Mouse (Mus musculus) forebrain, embryonic 12.5 days (tissue): ENCODE results near the gene Mfsd4b1. TPM values are rescaled to one million over a fixed set of nuclear protein-coding genes. Genes with fewer than 3 reads are reported as not detected.

Experiments used
- ATAC-seq: fragments of 200-750 bp; cut with Nextera tagmentation; 2 replicates; pipeline ENCODE4 v1.8.0; 2017; ENCODE audit warnings: moderate TSS enrichment; ENCODE audit not compliant: low FRiP score
- H3K27ac ChIP-seq: fragments of 300-500 bp; sonication (generic); 2 replicates; pipeline ENCODE4 v1.5.1; 2016; ENCODE audit warnings: mild to moderate bottlenecking
- H3K27me3 ChIP-seq: fragments of 300-500 bp; sonication (generic); 2 replicates; pipeline ENCODE4 v1.6.1; 2016; ENCODE audit warnings: mild to moderate bottlenecking
- H3K36me3 ChIP-seq: fragments of 300-500 bp; sonication (generic); replicated peaks from 2 replicates; pipeline ENCODE4 v1.6.1; 2016; ENCODE audit warnings: mild to moderate bottlenecking
- H3K4me1 ChIP-seq: fragments of 300-500 bp; sonication (generic); 2 replicates; pipeline ENCODE4 v1.6.1; 2016
- H3K4me2 ChIP-seq: fragments of 300-500 bp; sonication (generic); 2 replicates; pipeline ENCODE4 v1.6.1; 2016; ENCODE audit warnings: mild to moderate bottlenecking, moderate library complexity
- H3K4me3 ChIP-seq: fragments of 300-500 bp; sonication (generic); replicated peaks from 2 replicates; pipeline ENCODE4 v1.5.1; 2016; ENCODE audit warnings: mild to moderate bottlenecking
- H3K9ac ChIP-seq: fragments of 300-500 bp; sonication (generic); 2 replicates; pipeline ENCODE4 v1.6.1; 2016; ENCODE audit warnings: mild to moderate bottlenecking
- H3K9me3 ChIP-seq: fragments of 300-500 bp; sonication (generic); 2 replicates; pipeline ENCODE4 v1.6.1; 2016
- WGBS: fragments of 180-500 bp; shearing (Covaris S2); methylation state at CpG from one replicate; pipeline ENCODE4 v1.1.7; 2016; 5-methylcytosine and 5-hydroxymethylcytosine counted together
- polyA plus RNA-seq: library from polyadenylated mRNA; unstranded; fragments of >200 nt; fragmentation: Nextera tagmentation; extraction: Ambion mirVana; gene quantifications from 2 replicates; pipeline ENCODE4 v1.2.1, GENCODE M21; 2016

Mfsd4b1 gene
- polyA plus RNA-seq = 0.15 TPM in 1 of 2 replicates, not detected in the other

- 0 out of 2 replicates have a peak, but pooled peaks cover 3% of the 10 kb centered on the region for H3K27me3 ChIP-seq
- peak within 1 kb of the TSS; percentile 71 for H3K4me3 ChIP-seq
- H3K27ac ChIP-seq = peak within 1 kb of the TSS; percentile 69
- 1% methylated on average over 46 of the region's 46 CpGs for WGBS
- ATAC-seq = peak; percentile 96
- H3K36me3 ChIP-seq = no peaks in the 10 kb centered on the region
- H3K9ac ChIP-seq = peak within 1 kb of the TSS; percentile 72
- peak within 1 kb of the TSS; percentile 92 for H3K4me2 ChIP-seq
- H3K4me1 ChIP-seq = peaks cover 11% of the 10 kb centered on the region
- H3K9me3 ChIP-seq = no peaks in the 10 kb centered on the region
Observed at GRCm38 (mm10) chr10:40024554-40025428, at the start of gene Mfsd4b1. Gene Mfsd4b1, minus strand, starts transcription at chr10:40025268.

DNA sequence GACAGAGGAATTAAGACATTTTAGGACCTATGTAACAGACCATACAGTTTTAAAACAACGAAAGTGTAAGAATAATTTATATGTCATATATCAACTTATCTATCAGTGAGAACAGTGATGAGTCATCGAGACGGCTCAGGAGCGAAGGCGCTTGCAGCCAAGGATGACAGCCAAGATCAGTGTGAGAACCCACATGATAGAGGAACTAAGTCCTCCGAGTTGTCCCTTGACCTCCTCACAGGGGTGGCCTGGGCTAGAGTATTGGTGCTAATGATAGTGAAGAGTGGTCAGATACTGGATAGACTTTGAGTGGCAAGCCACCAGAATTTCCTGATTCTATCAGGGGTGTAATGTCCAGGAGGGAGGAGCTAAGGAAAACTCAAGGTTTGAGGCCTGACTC, 48.5 kb upstream of the Mfsd4b1 start:
- H3K4me1 ChIP-seq = no peaks in the 10 kb centered on the region
- H3K9me3 ChIP-seq = no peaks in the 10 kb centered on the region
- H3K9ac ChIP-seq = no peak overlapping the region
- H3K4me3 ChIP-seq = no peak overlapping the region
- no peak overlapping the region for H3K4me2 ChIP-seq
- H3K27me3 ChIP-seq = no peaks in the 10 kb centered on the region
- WGBS = 94% methylated on average over 6 of the region's 6 CpGs
- H3K27ac ChIP-seq = no peak overlapping the region
- ATAC-seq = no peak
- no peaks in the 10 kb centered on the region for H3K36me3 ChIP-seq

- no peaks in the 10 kb centered on the region for H3K36me3 ChIP-seq
- 75% methylated on average over 9 of the region's 9 CpGs for WGBS
- H3K4me1 ChIP-seq = no peaks in the 10 kb centered on the region
- no peak overlapping the region for H3K27ac ChIP-seq
- no peaks in the 10 kb centered on the region for H3K27me3 ChIP-seq
- no peak overlapping the region for H3K9ac ChIP-seq
- no peak overlapping the region for H3K4me2 ChIP-seq
- ATAC-seq = no peak
- no peak overlapping the region for H3K4me3 ChIP-seq
- no peaks in the 10 kb centered on the region for H3K9me3 ChIP-seq
Observed at GRCm38 (mm10) chr10:40070684-40071083, 45.6 kb upstream of the Mfsd4b1 start.

DNA sequence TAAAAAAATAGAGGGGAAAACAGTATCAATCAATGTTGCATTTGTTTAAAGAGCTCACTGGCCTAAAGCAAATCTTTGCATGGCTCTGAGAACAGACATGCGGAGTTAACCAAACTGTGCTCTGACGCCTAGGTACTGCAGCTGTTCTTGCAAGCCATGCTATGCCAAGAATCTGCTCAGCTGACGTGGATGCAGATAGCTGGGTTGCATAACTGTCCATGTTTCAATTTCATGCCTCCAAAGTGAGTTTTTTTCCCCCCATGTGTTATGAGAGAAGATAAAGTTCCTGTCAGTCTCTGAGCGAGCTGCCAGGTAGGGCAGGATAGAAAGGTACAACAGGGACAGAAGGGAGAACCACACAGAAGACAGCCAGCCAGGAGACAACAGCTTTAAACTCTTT, 44.2 kb upstream of the Mfsd4b1 start:
- Histone ChIP-seq H3K36me3 (no peaks in the 10 kb centered on the region), H3K9me3 (no peaks in the 10 kb centered on the region), H3K27ac (no peak overlapping the region), H3K4me1 (peaks cover 4% of the 10 kb centered on the region; the same call in 1 of the 2 replicates), H3K9ac (no peak overlapping the region), H3K27me3 (no peaks in the 10 kb centered on the region), H3K4me2 (no peak overlapping the region), H3K4me3 (no peak overlapping the region)
- ATAC-seq = no peak
- 65% methylated on average over 4 of the region's 4 CpGs for WGBS

DNA sequence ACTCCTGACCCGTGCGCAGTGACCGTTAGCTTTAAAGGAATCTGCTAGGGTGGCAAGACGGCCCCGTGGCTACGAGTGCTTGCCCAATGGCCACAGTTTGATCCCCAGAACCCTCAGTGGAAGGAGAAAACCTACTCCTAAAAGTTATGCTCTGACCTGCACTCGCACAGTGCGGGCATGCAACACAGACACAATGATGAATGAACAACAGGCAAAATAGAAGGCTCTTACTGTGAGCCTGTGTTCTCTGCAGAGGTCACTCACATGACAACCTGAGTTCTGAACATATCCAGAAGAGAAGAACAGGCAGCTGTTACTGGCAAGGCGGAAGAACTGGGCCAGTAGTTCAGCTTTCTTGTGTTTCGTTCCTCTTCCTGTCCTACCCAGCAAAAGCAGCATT, 43.5 kb upstream of the Mfsd4b1 start:
- Histone ChIP-seq H3K27ac (no peak overlapping the region), H3K36me3 (no peaks in the 10 kb centered on the region), H3K4me2 (no peak overlapping the region), H3K27me3 (no peaks in the 10 kb centered on the region), H3K9ac (no peak overlapping the region), H3K4me3 (no peak overlapping the region), H3K9me3 (no peaks in the 10 kb centered on the region), H3K4me1 (peaks cover 4% of the 10 kb centered on the region; the same call in 1 of the 2 replicates)
- ATAC-seq = no peak
- 85% methylated on average over 10 of the region's 10 CpGs for WGBS

DNA sequence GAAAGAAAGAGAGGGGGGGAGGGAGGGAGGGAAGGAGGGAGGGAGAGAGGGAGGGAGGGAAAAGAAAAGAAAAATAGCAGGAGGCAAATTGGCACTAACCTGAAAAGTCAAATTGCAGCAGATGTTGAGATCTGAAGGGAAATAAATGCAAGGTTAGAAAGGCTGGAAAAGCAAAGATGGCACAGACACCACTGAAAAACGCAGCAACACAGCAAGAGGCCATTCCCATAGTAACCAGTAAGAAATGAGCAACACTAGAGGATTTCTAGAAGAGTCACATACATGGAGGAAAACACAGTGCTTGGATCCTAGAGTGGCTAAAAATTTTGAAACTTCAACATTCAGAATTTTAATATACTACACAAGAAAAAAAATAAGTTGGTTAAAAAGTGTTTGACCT, 42.5 kb upstream of the Mfsd4b1 start:
- no peak overlapping the region for H3K9ac ChIP-seq
- H3K4me3 ChIP-seq = no peak overlapping the region
- H3K27ac ChIP-seq = no peak overlapping the region
- H3K9me3 ChIP-seq = no peaks in the 10 kb centered on the region
- peaks cover 4% of the 10 kb centered on the region; the same call in 1 of the 2 replicates for H3K4me1 ChIP-seq
- H3K36me3 ChIP-seq = no peaks in the 10 kb centered on the region
- no peaks in the 10 kb centered on the region for H3K27me3 ChIP-seq
- no peak overlapping the region for H3K4me2 ChIP-seq
- no peak for ATAC-seq
- 7% methylated on average over 1 of the region's 1 CpGs for WGBS

- Histone ChIP-seq H3K4me3 (no peak overlapping the region), H3K36me3 (no peaks in the 10 kb centered on the region), H3K9ac (no peak overlapping the region), H3K9me3 (no peaks in the 10 kb centered on the region), H3K27me3 (no peaks in the 10 kb centered on the region), H3K4me1 (peaks cover 4% of the 10 kb centered on the region; the same call in 1 of the 2 replicates), H3K4me2 (no peak overlapping the region), H3K27ac (no peak overlapping the region)
- WGBS = 33% methylated on average over 1 of the region's 1 CpGs
- ATAC-seq = no peak
Observed at GRCm38 (mm10) chr10:40067071-40067470, 42.0 kb upstream of the Mfsd4b1 start.

GRCm38 (mm10) chr10:40065357-40065756, 40.3 kb upstream of the Mfsd4b1 start:
- H3K9me3 ChIP-seq = no peaks in the 10 kb centered on the region
- no peaks in the 10 kb centered on the region for H3K27me3 ChIP-seq
- WGBS = 18% methylated on average over 3 of the region's 3 CpGs
- H3K36me3 ChIP-seq = no peaks in the 10 kb centered on the region
- no peak overlapping the region for H3K4me2 ChIP-seq
- H3K27ac ChIP-seq = no peak overlapping the region
- ATAC-seq = 0 out of 2 replicates have a peak, but pooled peaks have one; percentile 3
- no peak overlapping the region for H3K9ac ChIP-seq
- H3K4me3 ChIP-seq = no peak overlapping the region
- peaks cover 4% of the 10 kb centered on the region; the same call in 1 of the 2 replicates for H3K4me1 ChIP-seq

GRCm38 (mm10) chr10:40063291-40063890, 38.3 kb upstream of the Mfsd4b1 start:
- Histone ChIP-seq H3K9me3 (no peaks in the 10 kb centered on the region), H3K4me3 (no peak overlapping the region), H3K36me3 (no peaks in the 10 kb centered on the region), H3K27me3 (no peaks in the 10 kb centered on the region), H3K9ac (no peak overlapping the region), H3K27ac (no peak overlapping the region), H3K4me2 (no peak overlapping the region), H3K4me1 (peaks cover 9% of the 10 kb centered on the region; the same call in 1 of the 2 replicates)
- 39% methylated on average over 5 of the region's 5 CpGs for WGBS
- no peak for ATAC-seq

DNA sequence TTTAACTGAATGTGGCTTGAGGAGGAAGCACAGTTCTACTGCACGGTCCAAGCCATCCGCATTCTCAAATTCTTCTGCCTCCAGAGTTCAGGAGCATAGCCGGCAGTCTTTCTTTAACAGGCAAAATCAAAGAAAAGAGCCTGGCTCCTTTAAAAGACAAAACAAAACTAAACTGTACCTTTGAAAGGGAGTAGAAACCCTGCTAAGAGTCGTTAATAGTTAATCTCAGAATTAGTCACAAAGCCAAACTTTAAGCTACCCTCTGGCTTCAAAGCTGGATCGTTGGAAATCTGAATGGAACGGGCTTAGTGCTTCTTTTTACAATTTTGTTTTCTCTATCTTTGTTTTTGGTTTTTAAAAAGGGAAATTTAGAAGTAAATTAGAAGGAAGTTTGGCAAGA, 37.7 kb upstream of the Mfsd4b1 start:
- peaks cover 9% of the 10 kb centered on the region; the same call in 1 of the 2 replicates for H3K4me1 ChIP-seq
- H3K4me2 ChIP-seq = no peak overlapping the region
- WGBS = 27% methylated on average over 6 of the region's 6 CpGs
- H3K27ac ChIP-seq = no peak overlapping the region
- no peak for ATAC-seq
- no peaks in the 10 kb centered on the region for H3K27me3 ChIP-seq
- H3K9me3 ChIP-seq = no peaks in the 10 kb centered on the region
- H3K36me3 ChIP-seq = no peaks in the 10 kb centered on the region
- no peak overlapping the region for H3K4me3 ChIP-seq
- H3K9ac ChIP-seq = no peak overlapping the region

- Histone ChIP-seq H3K4me2 (no peak overlapping the region), H3K27me3 (no peaks in the 10 kb centered on the region), H3K4me3 (no peak overlapping the region), H3K27ac (no peak overlapping the region), H3K9ac (no peak overlapping the region), H3K4me1 (peaks cover 9% of the 10 kb centered on the region; the same call in 1 of the 2 replicates), H3K9me3 (no peaks in the 10 kb centered on the region), H3K36me3 (no peaks in the 10 kb centered on the region)
- WGBS = 77% methylated on average over 5 of the region's 5 CpGs
- ATAC-seq = no peak
Observed at GRCm38 (mm10) chr10:40061926-40062325, 36.9 kb upstream of the Mfsd4b1 start.

DNA sequence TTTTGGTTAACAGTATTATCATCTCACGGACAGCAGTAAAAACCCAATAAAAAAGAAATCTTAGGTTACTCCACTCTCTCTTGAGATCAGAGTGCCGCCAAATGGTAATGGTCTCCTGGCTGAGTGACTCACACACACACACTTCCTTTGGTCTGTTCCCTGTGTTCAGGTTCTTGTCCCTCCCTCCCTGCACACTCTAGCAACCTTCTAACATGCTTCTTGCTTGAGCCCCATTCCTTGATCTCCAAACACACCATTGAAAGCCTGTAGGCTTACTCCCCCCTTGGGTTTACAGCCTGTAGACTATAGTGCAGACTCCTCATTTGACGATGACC, 33.7 kb upstream of the Mfsd4b1 start:
- ATAC-seq = no peak

More for the DNA sequence above, 33.7 kb upstream of the Mfsd4b1 start:
- H3K27ac ChIP-seq = no peak overlapping the region
- no peaks in the 10 kb centered on the region for H3K36me3 ChIP-seq
- H3K9me3 ChIP-seq = no peaks in the 10 kb centered on the region
- 88% methylated on average over 3 of the region's 3 CpGs for WGBS
- H3K4me2 ChIP-seq = no peak overlapping the region
- no peaks in the 10 kb centered on the region for H3K27me3 ChIP-seq
- no peak overlapping the region for H3K4me3 ChIP-seq
- 0 out of 2 replicates have a peak, but pooled peaks cover 4% of the 10 kb centered on the region for H3K4me1 ChIP-seq
- no peak overlapping the region for H3K9ac ChIP-seq
